Comparison of ENCODE assay signal across 17 mouse cellular contexts in genomic region chr2:32904637-32905036, GRCm38 (mm10). TPM values are rescaled to one million over a fixed set of nuclear protein-coding genes. Genes with fewer than 3 reads are reported as not detected.
A peak's percentile ranks its signal among the peaks of the same experiment; 100 is the strongest.
DNase-seq lines count a peak whose midpoint lies in the region; ATAC-seq and TF ChIP-seq lines count a peak whose summit lies in the region.
"Had no signal": no experiment of that assay in that cellular context is flagged by ENCODE, and none has a peak within 500 bp of the region (broad histone marks: within the 10 kb centered on the region; RNA-seq: fewer than 3 reads in every experiment).

No protein-coding gene starts in this region.

- no peak for TF ChIP-seq POLR2A in heart, adult 2 months (IDR thresholded peaks at IDR 0.05; ENCODE audit: insufficient read depth, low read depth, low read length)
- no peak for TF ChIP-seq POLR2A in limb, embryonic 14.5 days (IDR thresholded peaks at IDR 0.05; ENCODE audit: borderline replicate concordance, extremely low read depth, insufficient read depth, insufficient read length)

- no peak for DNase-seq in heart, adult 2 months
- no peak for DNase-seq in heart, postnatal 14 days
- no peak for DNase-seq in limb, embryonic 14.5 days (ENCODE audit: low spot score)
- DNase-seq in limb, embryonic 10.5 days (ENCODE audit: low spot score): no peak
- DNase-seq in liver: peak; percentile 69
- no peak for DNase-seq in embryo, embryonic 9.5 days (ENCODE audit: extremely low spot score)
- DNase-seq in cerebellum, postnatal 36 days: no peak
- DNase-seq: adrenal gland, postnatal 36 days; cerebellum, adult 9-10 months; kidney, adult 11 months; kidney, postnatal 4 days; layer of hippocampus, postnatal 36 days; midbrain, embryonic 14.5 days; thymus, postnatal 4 days had no signal

- no peaks in the 10 kb centered on the region for H3K27me3 ChIP-seq in heart, adult 2 months (ENCODE audit: control insufficient read depth, insufficient read depth, low read length)
- no peaks in the 10 kb centered on the region for H3K27me3 ChIP-seq in limb, embryonic 14.5 days (ENCODE audit: control insufficient read depth, insufficient read depth, low read length)
- H3K27me3 ChIP-seq in limb, embryonic 10.5 days (ENCODE audit: low read depth, poor library complexity, severe bottlenecking): no peaks in the 10 kb centered on the region
- H3K27me3 ChIP-seq: hindbrain, embryonic 12.5 days had no signal

- no peak overlapping the region for H3K4me2 ChIP-seq in limb, embryonic 14.5 days (replicated peaks; ENCODE audit: low read depth, low read length, severe bottlenecking)
- H3K4me2 ChIP-seq: forebrain, embryonic 12.5 days; hindbrain, embryonic 12.5 days had no signal

- no peaks in the 10 kb centered on the region; the same call in 1 of the 2 replicates for H3K36me3 ChIP-seq in heart, adult 2 months (ENCODE audit: control insufficient read depth, insufficient read depth, low read length)
- H3K36me3 ChIP-seq in limb, embryonic 14.5 days (ENCODE audit: control insufficient read depth, insufficient read depth, low read length): 0 out of 2 replicates have a peak, but pooled peaks cover under 1% of the 10 kb centered on the region
- peaks cover 23% of the 10 kb centered on the region for H3K36me3 ChIP-seq in limb, embryonic 10.5 days
- H3K36me3 ChIP-seq: forebrain, embryonic 12.5 days had no signal

- H3K4me3 ChIP-seq in heart, adult 2 months: no peak overlapping the region
- no peak overlapping the region for H3K4me3 ChIP-seq in limb, embryonic 14.5 days (replicated peaks; ENCODE audit: low read length)
- no peak overlapping the region for H3K4me3 ChIP-seq in limb, embryonic 10.5 days
- H3K4me3 ChIP-seq: forebrain, embryonic 12.5 days; hindbrain, embryonic 12.5 days had no signal

- TF ChIP-seq EP300 in heart, adult 2 months (IDR thresholded peaks at IDR 0.05; ENCODE audit: insufficient read depth, low read depth, low read length): no peak

- TF ChIP-seq CTCF in heart, adult 2 months (IDR thresholded peaks at IDR 0.05): no peak

- peaks cover 26% of the 10 kb centered on the region for H3K4me1 ChIP-seq in heart, adult 2 months (ENCODE audit: control insufficient read depth, insufficient read depth, low read length)
- H3K4me1 ChIP-seq in limb, embryonic 14.5 days (ENCODE audit: control insufficient read depth, insufficient read depth, low read length): peaks cover 26% of the 10 kb centered on the region
- peaks cover 43% of the 10 kb centered on the region for H3K4me1 ChIP-seq in limb, embryonic 10.5 days

- no peak overlapping the region for H3K9ac ChIP-seq in heart, adult 2 months (ENCODE audit: low read depth, low read length)
- no peak overlapping the region for H3K9ac ChIP-seq in limb, embryonic 14.5 days (ENCODE audit: low read depth, low read length, severe bottlenecking)
- H3K9ac ChIP-seq: forebrain, embryonic 12.5 days; hindbrain, embryonic 12.5 days had no signal

- no peak for ATAC-seq in limb, embryonic 14.5 days (ENCODE audit: low FRiP score, low read depth)
- ATAC-seq in megakaryocyte progenitor cell, adult 5-6 weeks (replicated peaks; ENCODE audit: poor library complexity): peak; percentile 47

- 86% methylated on average over 5 of the region's 5 CpGs for WGBS in heart, adult 2 months
- WGBS in limb, embryonic 14.5 days: 87% methylated on average over 5 of the region's 5 CpGs
- 90% methylated on average over 5 of the region's 5 CpGs for WGBS in limb, embryonic 10.5 days

- intact Hi-C loops in heart, adult 2 months (cut with DNase I): no loop called here
- intact Hi-C loops in heart, postnatal 14 days (cut with DNase I): no loop called here

- peak overlapping the region; percentile 28; the same call in 1 of the 2 replicates for H3K27ac ChIP-seq in heart, adult 2 months
- H3K27ac ChIP-seq in limb, embryonic 14.5 days (replicated peaks; ENCODE audit: low read depth, low read length): 0 out of 2 replicates have a peak overlapping the region, but pooled peaks have one; percentile 13
- H3K27ac ChIP-seq in limb, embryonic 10.5 days: no peak overlapping the region
- H3K27ac ChIP-seq: forebrain, embryonic 12.5 days; hindbrain, embryonic 12.5 days had no signal

- no peaks in the 10 kb centered on the region for H3K9me3 ChIP-seq in limb, embryonic 14.5 days (ENCODE audit: control insufficient read depth, low read length)
- no peaks in the 10 kb centered on the region for H3K9me3 ChIP-seq in limb, embryonic 10.5 days (replicated peaks)
- H3K9me3 ChIP-seq: forebrain, embryonic 12.5 days; hindbrain, embryonic 12.5 days had no signal

- H3K79me2 ChIP-seq in heart, adult 2 months (replicated peaks; ENCODE audit: control insufficient read depth, insufficient read depth, low read length): peaks cover 2% of the 10 kb centered on the region; the same call in 1 of the 2 replicates

RNA-seq across cellular contexts. Expression of gene Fam129b, which starts 28.7 kb away (rescaled TPM):
- 10 to 100 TPM; 19.5 to 20.0 TPM for total RNA-seq in heart, adult 2 months (2021)
- 21.0 and 21.5 TPM in 2 replicates for polyA plus RNA-seq in heart, adult 2 months (2012; rRNA removed)
- 10 to 100 TPM; 31.2 to 33.4 TPM for total RNA-seq in heart, postnatal 14 days (2021)
- polyA plus RNA-seq in limb, embryonic 14.5 days (2012; rRNA removed): 73.5 and 81.0 TPM in 2 replicates
- polyA plus RNA-seq in limb, embryonic 14.5 days (2014; fragmentation: Nextera tagmentation; extraction: Ambion mirVana): 45.9 and 46.2 TPM in 2 replicates
- 40.9 and 47.9 TPM in 2 replicates for polyA plus RNA-seq in limb, embryonic 10.5 days (2016; fragmentation: Nextera tagmentation; extraction: Ambion mirVana)
- 3.3 and 3.5 TPM in 2 replicates for total RNA-seq in megakaryocyte progenitor cell, adult 5-6 weeks (2015)
- total RNA-seq in megakaryocyte progenitor cell, adult 5-6 weeks (2017): 6.5 and 6.8 TPM in 2 replicates

RNA-seq across cellular contexts. Expression of gene Rpl12, which starts 56.7 kb away (rescaled TPM):
- 10 to 100 TPM; 60.6 to 64.0 TPM for total RNA-seq in heart, adult 2 months (2021)
- polyA plus RNA-seq in heart, adult 2 months (2012; rRNA removed): 150 and 174 TPM in 2 replicates
- 10 to 100 TPM; 66.3 to 75.0 TPM for total RNA-seq in heart, postnatal 14 days (2021)
- polyA plus RNA-seq in limb, embryonic 14.5 days (2012; rRNA removed): 1,366 and 1,484 TPM in 2 replicates
- 237 and 247 TPM in 2 replicates for polyA plus RNA-seq in limb, embryonic 14.5 days (2014; fragmentation: Nextera tagmentation; extraction: Ambion mirVana)
- 194 and 232 TPM in 2 replicates for polyA plus RNA-seq in limb, embryonic 10.5 days (2016; fragmentation: Nextera tagmentation; extraction: Ambion mirVana)
- 2,719 and 2,750 TPM in 2 replicates for total RNA-seq in megakaryocyte progenitor cell, adult 5-6 weeks (2015)
- 2,545 and 2,724 TPM in 2 replicates for total RNA-seq in megakaryocyte progenitor cell, adult 5-6 weeks (2017)

RNA-seq across cellular contexts. Expression of gene Lrsam1, which starts 56.8 kb away (rescaled TPM):
- 10 to 100 TPM; 12.6 to 16.3 TPM for total RNA-seq in heart, adult 2 months (2021)
- polyA plus RNA-seq in heart, adult 2 months (2012; rRNA removed): 11.4 and 14.8 TPM in 2 replicates
- 10 to 100 TPM; 12.0 to 13.4 TPM for total RNA-seq in heart, postnatal 14 days (2021)
- polyA plus RNA-seq in limb, embryonic 14.5 days (2012; rRNA removed): 18.0 and 20.3 TPM in 2 replicates
- polyA plus RNA-seq in limb, embryonic 14.5 days (2014; fragmentation: Nextera tagmentation; extraction: Ambion mirVana): 9.4 and 11.5 TPM in 2 replicates
- polyA plus RNA-seq in limb, embryonic 10.5 days (2016; fragmentation: Nextera tagmentation; extraction: Ambion mirVana): 5.3 and 7.5 TPM in 2 replicates
- 2.9 and 3.0 TPM in 2 replicates for total RNA-seq in megakaryocyte progenitor cell, adult 5-6 weeks (2015)
- total RNA-seq in megakaryocyte progenitor cell, adult 5-6 weeks (2017): 3.5 and 3.7 TPM in 2 replicates

RNA-seq across cellular contexts. Expression of gene Stxbp1, which starts 57.6 kb away (rescaled TPM):
- 10 to 100 TPM in 1 of 2 experiments, 1 to 10 TPM in 1; 9.8 to 11.4 TPM for total RNA-seq in heart, adult 2 months (2021)
- 14.4 and 15.6 TPM in 2 replicates for polyA plus RNA-seq in heart, adult 2 months (2012; rRNA removed)
- 10 to 100 TPM; 19.5 to 22.7 TPM for total RNA-seq in heart, postnatal 14 days (2021)
- polyA plus RNA-seq in limb, embryonic 14.5 days (2012; rRNA removed): 22.2 and 22.3 TPM in 2 replicates
- polyA plus RNA-seq in limb, embryonic 14.5 days (2014; fragmentation: Nextera tagmentation; extraction: Ambion mirVana): 15.8 and 20.8 TPM in 2 replicates
- 10.9 and 12.9 TPM in 2 replicates for polyA plus RNA-seq in limb, embryonic 10.5 days (2016; fragmentation: Nextera tagmentation; extraction: Ambion mirVana)
- 2.9 and 4.7 TPM in 2 replicates for total RNA-seq in megakaryocyte progenitor cell, adult 5-6 weeks (2015)
- 1.6 and 3.7 TPM in 2 replicates for total RNA-seq in megakaryocyte progenitor cell, adult 5-6 weeks (2017)

Comparison
In these comparisons a context has a peak if more than half of its experiments do, and no peak if none do; other contexts are left out.
1. RNA of gene Rpl12, which starts 56.7 kb away (total RNA-seq): 2,545 to 2,750 TPM in megakaryocyte progenitor cell, adult 5-6 weeks; 66.3 to 75.0 TPM in heart, postnatal 14 days and 60.6 to 64.0 TPM in heart, adult 2 months; every median in the first group is over 10 times any median in the second.